Mouse (Mus musculus): ENCODE data around the gene Uncx. TPM values are rescaled to one million over a fixed set of nuclear protein-coding genes. Genes with fewer than 3 reads are reported as not detected.

Gene Uncx
- not detected in 2 replicates for polyA plus RNA-seq (2014; fragmentation: Nextera tagmentation; extraction: Ambion mirVana)

DNA sequence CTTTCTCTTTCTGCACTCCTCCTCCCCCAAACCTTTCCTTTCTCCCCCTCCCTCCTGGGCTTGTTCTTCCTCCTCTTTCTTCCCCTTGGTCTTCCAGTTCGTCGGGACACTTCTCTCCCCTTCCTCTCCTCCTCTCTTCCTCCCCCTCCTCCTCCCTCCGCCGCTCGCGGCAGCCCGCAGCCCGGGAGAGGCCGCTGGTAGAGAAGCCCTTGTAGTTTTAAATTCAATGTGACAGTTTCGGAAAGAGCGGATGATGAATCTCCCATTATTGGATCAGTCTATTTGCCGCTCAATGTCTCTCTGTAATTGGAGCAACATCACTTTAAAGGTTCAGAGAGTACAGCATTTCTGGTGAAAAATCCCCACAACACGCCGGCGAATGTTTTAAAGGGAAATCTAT is at the start of gene Uncx:
Uncx (plus strand) TSS at position 281 of the 400 bp plus-strand sequence.
- WGBS, result 1% methylated on average over 15 of the region's 15 CpGs
- Histone ChIP-seq H3K27me3 (ENCODE audit: control insufficient read depth, insufficient read depth, low read length) (peaks cover 95% of the 10 kb centered on the region), H3K4me3 (ENCODE audit: control insufficient read depth in 1 of 2, insufficient read depth in 1 of 2, low read depth in 1 of 2, low read length in 2 of 2) (peak within 1 kb of the TSS in 1 of 2 experiments; percentile 22; a peak in 2 of 4 replicates), H3K36me3 (ENCODE audit: control insufficient read depth, insufficient read depth, low read length) (no peaks in the 10 kb centered on the region), H3K27ac (replicated peaks in 1 of 2; ENCODE audit: control insufficient read depth in 1 of 2, insufficient read depth in 1 of 2, low read depth in 2 of 2, low read length in 2 of 2) (no peak within 1 kb of the TSS), H3K4me2 (ENCODE audit: low read length) (peak within 1 kb of the TSS; percentile 27), H3K9ac (ENCODE audit: low read length) (no peak within 1 kb of the TSS), H3K4me1 (ENCODE audit: control insufficient read depth in 2 of 2, insufficient read depth in 2 of 2, low read length in 2 of 2) (peaks cover 0 to 8% of the 10 kb centered on the region in 2 experiments; a peak in 2 of 4 replicates), H3K9me3 (ENCODE audit: control insufficient read depth, low read length) (no peaks in the 10 kb centered on the region)
- no peak for ATAC-seq (ENCODE audit: insufficient number of reproducible peaks, insufficient read depth, low FRiP score, low read depth)

- H3K27me3 ChIP-seq (ENCODE audit: control insufficient read depth, insufficient read depth, low read length), result peaks cover 20% of the 10 kb centered on the region
- H3K4me3 ChIP-seq (ENCODE audit: control insufficient read depth in 1 of 2, insufficient read depth in 1 of 2, low read depth in 1 of 2, low read length in 2 of 2), result no peak overlapping the region
- no peak overlapping the region for H3K27ac ChIP-seq (replicated peaks in 1 of 2; ENCODE audit: control insufficient read depth in 1 of 2, insufficient read depth in 1 of 2, low read depth in 2 of 2, low read length in 2 of 2)
- H3K36me3 ChIP-seq (ENCODE audit: control insufficient read depth, insufficient read depth, low read length), result no peaks in the 10 kb centered on the region
- no peaks in the 10 kb centered on the region for H3K9me3 ChIP-seq (ENCODE audit: control insufficient read depth, low read length)
- H3K4me2 ChIP-seq (ENCODE audit: low read length), result no peak overlapping the region
- no peak overlapping the region for H3K9ac ChIP-seq (ENCODE audit: low read length)
- ATAC-seq (ENCODE audit: insufficient number of reproducible peaks, insufficient read depth, low FRiP score, low read depth), result no peak
- 63% methylated on average over 5 of the region's 5 CpGs for WGBS
- H3K4me1 ChIP-seq (ENCODE audit: control insufficient read depth in 2 of 2, insufficient read depth in 2 of 2, low read length in 2 of 2), result no peaks in the 10 kb centered on the region; a peak in 1 of 4 replicates
Measured at GRCm38 (mm10) chr5:139493690-139494089, 49.6 kb upstream of the Uncx start.

DNA sequence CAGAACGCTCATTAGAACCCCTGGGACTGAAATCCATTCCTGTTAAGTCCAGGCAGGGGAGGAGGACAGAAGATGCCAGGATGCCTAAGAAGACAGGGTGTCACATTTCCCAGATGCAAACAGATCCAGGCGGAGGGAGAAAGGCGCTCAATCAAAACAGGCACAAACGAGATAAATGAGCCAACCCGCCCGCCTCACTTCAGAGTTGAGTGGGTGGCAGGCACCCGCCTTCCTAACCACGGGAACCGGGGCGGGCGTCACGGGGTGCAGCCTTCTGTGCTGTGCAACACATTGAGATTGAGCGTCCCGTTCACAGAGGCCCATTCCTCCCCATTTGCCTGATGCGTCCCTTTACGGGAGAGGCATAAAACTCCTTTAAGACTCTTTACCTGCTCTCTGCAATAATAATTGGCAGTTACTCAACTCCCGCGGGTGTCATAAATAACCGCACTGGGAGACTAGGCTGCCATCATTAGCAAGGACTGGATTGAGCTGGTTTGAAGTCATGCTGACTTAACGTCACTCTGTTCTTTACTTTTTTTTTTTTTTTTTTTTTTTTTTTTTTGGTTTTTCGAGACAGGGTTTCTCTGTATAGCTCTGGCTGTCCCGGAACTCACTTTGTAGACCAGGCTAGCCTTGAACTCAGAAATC is 48.1 kb upstream of the Uncx start:
- Histone ChIP-seq H3K27me3 (ENCODE audit: control insufficient read depth, insufficient read depth, low read length) (peaks cover 20% of the 10 kb centered on the region), H3K4me2 (ENCODE audit: low read length) (peak overlapping the region; percentile 21; the same call in 1 of the 2 replicates), H3K9me3 (ENCODE audit: control insufficient read depth, low read length) (no peaks in the 10 kb centered on the region), H3K36me3 (ENCODE audit: control insufficient read depth, insufficient read depth, low read length) (no peaks in the 10 kb centered on the region), H3K4me1 (ENCODE audit: control insufficient read depth in 2 of 2, insufficient read depth in 2 of 2, low read length in 2 of 2) (no peaks in the 10 kb centered on the region; a peak in 1 of 4 replicates), H3K9ac (ENCODE audit: low read length) (no peak overlapping the region; the same call in 1 of the 2 replicates), H3K27ac (replicated peaks in 1 of 2; ENCODE audit: control insufficient read depth in 1 of 2, insufficient read depth in 1 of 2, low read depth in 2 of 2, low read length in 2 of 2) (no peak overlapping the region), H3K4me3 (ENCODE audit: control insufficient read depth in 1 of 2, insufficient read depth in 1 of 2, low read depth in 1 of 2, low read length in 2 of 2) (no peak overlapping the region)
- ATAC-seq (ENCODE audit: insufficient number of reproducible peaks, insufficient read depth, low FRiP score, low read depth), result no peak
- WGBS, result 29% methylated on average over 22 of the region's 22 CpGs

DNA sequence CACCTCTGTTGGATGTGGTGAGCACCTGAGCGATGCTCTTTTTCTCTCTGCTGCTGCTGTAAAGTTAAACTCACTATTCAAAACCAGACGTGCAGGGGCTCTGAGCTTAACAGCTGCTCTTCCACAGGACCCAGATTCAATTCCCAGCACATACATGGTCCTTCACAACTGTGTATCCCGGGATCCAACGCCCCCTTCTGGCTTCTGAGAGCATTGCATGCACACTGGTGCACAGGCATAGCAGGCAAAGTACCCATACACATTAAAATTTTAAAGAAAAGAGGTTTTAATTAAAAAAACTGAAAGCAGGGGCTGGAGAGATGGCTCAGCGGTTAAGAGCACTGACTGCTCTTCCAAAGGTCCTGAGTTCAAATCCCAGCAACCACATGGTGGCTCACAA is 46.4 kb upstream of the Uncx start:
- H3K36me3 ChIP-seq (ENCODE audit: control insufficient read depth, insufficient read depth, low read length), result no peaks in the 10 kb centered on the region
- H3K27ac ChIP-seq (replicated peaks in 1 of 2; ENCODE audit: control insufficient read depth in 1 of 2, insufficient read depth in 1 of 2, low read depth in 2 of 2, low read length in 2 of 2), result no peak overlapping the region
- H3K4me1 ChIP-seq (ENCODE audit: control insufficient read depth in 2 of 2, insufficient read depth in 2 of 2, low read length in 2 of 2), result no peaks in the 10 kb centered on the region; a peak in 1 of 4 replicates
- H3K27me3 ChIP-seq (ENCODE audit: control insufficient read depth, insufficient read depth, low read length), result peaks cover 20% of the 10 kb centered on the region
- no peak overlapping the region for H3K9ac ChIP-seq (ENCODE audit: low read length)
- no peak overlapping the region for H3K4me2 ChIP-seq (ENCODE audit: low read length)
- no peak overlapping the region for H3K4me3 ChIP-seq (ENCODE audit: control insufficient read depth in 1 of 2, insufficient read depth in 1 of 2, low read depth in 1 of 2, low read length in 2 of 2)
- H3K9me3 ChIP-seq (ENCODE audit: control insufficient read depth, low read length), result no peaks in the 10 kb centered on the region
- ATAC-seq (ENCODE audit: insufficient number of reproducible peaks, insufficient read depth, low FRiP score, low read depth), result no peak
- WGBS, result 54% methylated on average over 5 of the region's 5 CpGs

- no peaks in the 10 kb centered on the region for H3K9me3 ChIP-seq (ENCODE audit: control insufficient read depth, low read length)
- WGBS, result 30% methylated on average over 5 of the region's 5 CpGs
Measured at GRCm38 (mm10) chr5:139498791-139499190, 44.5 kb upstream of the Uncx start.

DNA sequence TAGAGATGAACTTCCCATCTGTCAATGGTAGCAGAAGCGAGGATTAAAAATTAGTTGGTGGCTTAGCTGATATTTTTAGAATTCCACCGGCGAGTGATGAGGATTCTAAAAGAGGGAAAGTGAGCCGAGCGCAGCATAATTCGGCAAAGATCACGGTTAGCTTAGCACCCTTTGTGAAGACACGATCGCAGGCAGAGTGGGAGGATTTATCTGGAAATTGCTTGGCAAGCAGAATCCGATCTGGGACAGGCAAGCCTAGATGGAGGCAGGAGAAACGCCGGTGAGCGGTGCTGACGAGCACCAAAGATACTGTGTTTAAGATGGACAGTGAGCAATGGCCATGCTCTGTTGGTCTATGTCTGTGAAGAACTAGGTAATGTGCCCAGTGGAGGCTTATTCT is 41.0 kb upstream of the Uncx start:
- no peak overlapping the region for H3K4me3 ChIP-seq (ENCODE audit: control insufficient read depth in 1 of 2, insufficient read depth in 1 of 2, low read depth in 1 of 2, low read length in 2 of 2)
- no peak overlapping the region for H3K4me2 ChIP-seq (ENCODE audit: low read length)
- ATAC-seq (ENCODE audit: insufficient number of reproducible peaks, insufficient read depth, low FRiP score, low read depth), result no peak
- peaks cover 11% of the 10 kb centered on the region for H3K27me3 ChIP-seq (ENCODE audit: control insufficient read depth, insufficient read depth, low read length)
- 71% methylated on average over 14 of the region's 14 CpGs for WGBS
- H3K9me3 ChIP-seq (ENCODE audit: control insufficient read depth, low read length), result no peaks in the 10 kb centered on the region
- no peaks in the 10 kb centered on the region for H3K4me1 ChIP-seq (ENCODE audit: control insufficient read depth in 2 of 2, insufficient read depth in 2 of 2, low read length in 2 of 2)
- no peaks in the 10 kb centered on the region for H3K36me3 ChIP-seq (ENCODE audit: control insufficient read depth, insufficient read depth, low read length)
- H3K27ac ChIP-seq (replicated peaks in 1 of 2; ENCODE audit: control insufficient read depth in 1 of 2, insufficient read depth in 1 of 2, low read depth in 2 of 2, low read length in 2 of 2), result no peak overlapping the region
- H3K9ac ChIP-seq (ENCODE audit: low read length), result no peak overlapping the region

More at GRCm38 (mm10) chr5:139498791-139499190, 44.5 kb upstream of the Uncx start:
- no peak for ATAC-seq (ENCODE audit: insufficient number of reproducible peaks, insufficient read depth, low FRiP score, low read depth)
- Histone ChIP-seq H3K4me1 (ENCODE audit: control insufficient read depth in 2 of 2, insufficient read depth in 2 of 2, low read length in 2 of 2) (no peaks in the 10 kb centered on the region; a peak in 1 of 4 replicates), H3K27ac (replicated peaks in 1 of 2; ENCODE audit: control insufficient read depth in 1 of 2, insufficient read depth in 1 of 2, low read depth in 2 of 2, low read length in 2 of 2) (no peak overlapping the region), H3K9ac (ENCODE audit: low read length) (no peak overlapping the region), H3K27me3 (ENCODE audit: control insufficient read depth, insufficient read depth, low read length) (peaks cover 20% of the 10 kb centered on the region), H3K36me3 (ENCODE audit: control insufficient read depth, insufficient read depth, low read length) (no peaks in the 10 kb centered on the region), H3K4me3 (ENCODE audit: control insufficient read depth in 1 of 2, insufficient read depth in 1 of 2, low read depth in 1 of 2, low read length in 2 of 2) (no peak overlapping the region), H3K4me2 (ENCODE audit: low read length) (no peak overlapping the region)

DNA sequence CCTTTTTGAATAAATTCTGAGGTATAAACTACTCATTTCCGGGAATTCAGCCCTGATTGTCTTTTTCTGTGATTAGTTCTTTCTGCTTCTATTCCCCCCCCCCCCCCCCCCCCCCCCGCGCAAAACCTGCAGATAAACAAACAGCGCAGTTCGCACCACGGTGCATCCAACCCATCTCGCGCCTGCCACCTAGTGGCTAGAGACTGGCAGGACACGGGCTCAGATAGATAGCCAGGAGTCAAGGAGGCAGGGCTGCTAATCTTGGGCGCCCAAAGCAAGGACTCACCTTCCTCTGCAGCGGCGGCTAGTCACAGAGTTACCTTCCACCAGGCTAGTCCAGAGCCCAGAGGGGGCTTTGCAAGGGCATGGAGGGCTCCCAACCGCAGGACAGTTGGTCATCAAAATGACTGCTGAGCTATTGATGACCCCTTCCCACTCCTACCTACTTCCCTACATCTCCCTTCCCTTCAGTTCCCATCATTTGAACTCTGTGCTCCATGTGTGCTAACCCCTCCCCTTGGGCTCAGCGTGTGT is 38.2 kb upstream of the Uncx start:
- no peak for ATAC-seq (ENCODE audit: insufficient number of reproducible peaks, insufficient read depth, low FRiP score, low read depth)

More for the DNA sequence above, 38.2 kb upstream of the Uncx start:
- H3K4me2 ChIP-seq (ENCODE audit: low read length), result no peak overlapping the region
- no peak overlapping the region for H3K4me3 ChIP-seq (ENCODE audit: control insufficient read depth in 1 of 2, insufficient read depth in 1 of 2, low read depth in 1 of 2, low read length in 2 of 2)
- H3K27ac ChIP-seq (replicated peaks in 1 of 2; ENCODE audit: control insufficient read depth in 1 of 2, insufficient read depth in 1 of 2, low read depth in 2 of 2, low read length in 2 of 2), result no peak overlapping the region
- no peaks in the 10 kb centered on the region for H3K4me1 ChIP-seq (ENCODE audit: control insufficient read depth in 2 of 2, insufficient read depth in 2 of 2, low read length in 2 of 2)
- H3K9me3 ChIP-seq (ENCODE audit: control insufficient read depth, low read length), result no peaks in the 10 kb centered on the region
- H3K36me3 ChIP-seq (ENCODE audit: control insufficient read depth, insufficient read depth, low read length), result no peaks in the 10 kb centered on the region
- peaks cover 19% of the 10 kb centered on the region for H3K27me3 ChIP-seq (ENCODE audit: control insufficient read depth, insufficient read depth, low read length)
- no peak overlapping the region for H3K9ac ChIP-seq (ENCODE audit: low read length)
- 1% methylated on average over 12 of the region's 14 CpGs for WGBS
